27 mouse cellular contexts compared by ENCODE assay signal in the genomic region with DNA sequence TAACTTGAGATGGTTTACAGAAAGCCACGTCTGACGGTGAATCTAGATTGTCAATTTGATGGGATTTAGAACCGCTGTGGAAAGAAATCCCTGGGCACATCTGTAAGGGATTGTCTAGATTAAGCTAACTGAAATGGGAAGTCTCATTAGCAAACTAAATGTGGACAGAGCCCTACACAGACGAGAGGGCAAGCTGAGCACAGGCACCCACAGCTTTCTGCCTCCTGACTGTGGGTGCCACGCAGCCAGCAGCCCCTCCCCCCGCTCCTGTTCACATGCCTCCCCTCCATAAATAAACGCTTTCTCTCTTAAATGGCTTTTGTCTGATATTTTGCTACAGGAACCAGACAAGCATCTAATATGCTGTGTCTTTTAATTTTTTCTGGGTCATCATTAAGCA. TPM values are rescaled to one million over a fixed set of nuclear protein-coding genes. Genes with fewer than 3 reads are reported as not detected.
DNase-seq lines count a peak whose midpoint lies in the region; ATAC-seq and TF ChIP-seq lines count a peak whose summit lies in the region.
"Had no signal": no experiment of that assay in that cellular context is flagged by ENCODE, and none has a peak within 500 bp of the region (broad histone marks: within the 10 kb centered on the region; RNA-seq: fewer than 3 reads in every experiment).

No protein-coding gene starts in this region.

- no peak overlapping the region for H3K4me2 ChIP-seq in heart, embryonic 12.5 days
- H3K4me2 ChIP-seq in midbrain, embryonic 12.5 days (replicated peaks): 0 out of 2 replicates have a peak overlapping the region, but pooled peaks have one; percentile 7
- no peak overlapping the region for H3K4me2 ChIP-seq in midbrain, postnatal 0 days (ENCODE audit: low read depth, low read length, poor library complexity, severe bottlenecking)
- H3K4me2 ChIP-seq in midbrain, embryonic 15.5 days: no peak overlapping the region
- H3K4me2 ChIP-seq: embryonic facial prominence, embryonic 13.5 days; forebrain, embryonic 13.5 days; limb, embryonic 15.5 days; lung, embryonic 14.5 days had no signal

- intact Hi-C loops in heart, postnatal 36 days (cut with DNase I): no loop called here

- TF ChIP-seq CTCF in midbrain, postnatal 0 days (IDR thresholded peaks at IDR 0.05): no peak
- TF ChIP-seq CTCF in brain, embryonic 14.5 days (IDR thresholded peaks at IDR 0.05; ENCODE audit: borderline replicate concordance, extremely low read depth, insufficient read depth, insufficient read length): no peak

- no peak for DNase-seq in heart, postnatal 36 days
- DNase-seq in midbrain, postnatal 0 days (ENCODE audit: low spot score): no peak
- peak; percentile 39 for DNase-seq in brain, embryonic 14.5 days (ENCODE audit: low read depth)
- no peak for DNase-seq in frontal cortex, adult 2 months (ENCODE audit: extremely low spot score in 1 of 2, low spot score in 1 of 2)
- DNase-seq: cerebellum, adult 18-20 months; cerebellum, postnatal 14 days; gastrocnemius, adult 2 months; kidney, adult 8-10 months; kidney, postnatal 10 days; lung, embryonic 14.5 days; lung, postnatal 36 days; right cerebral cortex, postnatal 14 days; thymus, adult 2 months; thymus, postnatal 4 days had no signal

- peaks cover 36% of the 10 kb centered on the region for H3K4me1 ChIP-seq in heart, embryonic 12.5 days (replicated peaks)
- peaks cover 13% of the 10 kb centered on the region for H3K4me1 ChIP-seq in midbrain, embryonic 12.5 days
- no peaks in the 10 kb centered on the region for H3K4me1 ChIP-seq in midbrain, postnatal 0 days (ENCODE audit: insufficient read depth, low read length)
- peaks cover 32% of the 10 kb centered on the region for H3K4me1 ChIP-seq in midbrain, embryonic 15.5 days

- 0 out of 2 replicates have a peak overlapping the region, but pooled peaks have one; percentile 34 for H3K27ac ChIP-seq in heart, embryonic 12.5 days (ENCODE audit: poor library complexity, severe bottlenecking)
- H3K27ac ChIP-seq in midbrain, embryonic 12.5 days (replicated peaks): peak overlapping the region; percentile 56
- H3K27ac ChIP-seq in midbrain, postnatal 0 days (ENCODE audit: low read depth, low read length): no peak overlapping the region
- 0 out of 2 replicates have a peak overlapping the region, but pooled peaks have one; percentile 48 for H3K27ac ChIP-seq in midbrain, embryonic 15.5 days
- H3K27ac ChIP-seq: embryonic facial prominence, embryonic 13.5 days; forebrain, embryonic 13.5 days; gastrocnemius, adult 2 months; left cerebral cortex, adult 2 months; limb, embryonic 15.5 days; liver, embryonic 14.5 days; stomach, postnatal 0 days had no signal

- no peaks in the 10 kb centered on the region for H3K9me3 ChIP-seq in heart, embryonic 12.5 days (replicated peaks)
- no peaks in the 10 kb centered on the region for H3K9me3 ChIP-seq in midbrain, embryonic 12.5 days
- no peaks in the 10 kb centered on the region for H3K9me3 ChIP-seq in midbrain, postnatal 0 days (ENCODE audit: low read length)
- no peaks in the 10 kb centered on the region for H3K9me3 ChIP-seq in midbrain, embryonic 15.5 days
- H3K9me3 ChIP-seq: embryonic facial prominence, embryonic 13.5 days; forebrain, embryonic 13.5 days; G1E; limb, embryonic 15.5 days; megakaryocyte, embryonic 14.5 days had no signal

- no peak for TF ChIP-seq POLR2A in brain, embryonic 14.5 days (IDR thresholded peaks at IDR 0.05; ENCODE audit: borderline replicate concordance, extremely low read depth, insufficient read depth, insufficient read length, poor library complexity, severe bottlenecking)

- no peak for ATAC-seq in heart, embryonic 12.5 days (ENCODE audit: insufficient number of reproducible peaks, low FRiP score)
- 0 out of 2 replicates have a peak, but pooled peaks have one; percentile 36 for ATAC-seq in midbrain, embryonic 12.5 days (ENCODE audit: low FRiP score, low read depth)
- no peak for ATAC-seq in midbrain, postnatal 0 days (ENCODE audit: low FRiP score)
- ATAC-seq in midbrain, embryonic 15.5 days (replicated peaks): 0 out of 2 replicates have a peak, but pooled peaks have one; percentile 12
- ATAC-seq: forebrain, embryonic 13.5 days; Patski had no signal

- no peaks in the 10 kb centered on the region for H3K36me3 ChIP-seq in heart, embryonic 12.5 days
- H3K36me3 ChIP-seq in midbrain, embryonic 12.5 days: no peaks in the 10 kb centered on the region
- H3K36me3 ChIP-seq in midbrain, postnatal 0 days (ENCODE audit: insufficient read depth, low read length): no peaks in the 10 kb centered on the region
- H3K36me3 ChIP-seq in midbrain, embryonic 15.5 days (replicated peaks): no peaks in the 10 kb centered on the region
- H3K36me3 ChIP-seq: embryonic facial prominence, embryonic 13.5 days; G1E; limb, embryonic 15.5 days had no signal

- H3K27me3 ChIP-seq in heart, embryonic 12.5 days (replicated peaks): no peaks in the 10 kb centered on the region
- H3K27me3 ChIP-seq in midbrain, embryonic 12.5 days: no peaks in the 10 kb centered on the region
- H3K27me3 ChIP-seq in midbrain, postnatal 0 days (ENCODE audit: insufficient read depth, low read length): no peaks in the 10 kb centered on the region
- H3K27me3 ChIP-seq in midbrain, embryonic 15.5 days (replicated peaks): no peaks in the 10 kb centered on the region
- H3K27me3 ChIP-seq: embryonic facial prominence, embryonic 13.5 days; limb, embryonic 15.5 days had no signal

- 50% methylated on average over 7 of the region's 7 CpGs for WGBS in heart, embryonic 12.5 days
- WGBS in midbrain, embryonic 12.5 days: 43% methylated on average over 7 of the region's 7 CpGs
- WGBS in midbrain, postnatal 0 days: 31% methylated on average over 7 of the region's 7 CpGs
- 25% methylated on average over 7 of the region's 7 CpGs for WGBS in midbrain, embryonic 15.5 days

- H3K9ac ChIP-seq in heart, embryonic 12.5 days: no peak overlapping the region
- H3K9ac ChIP-seq in midbrain, embryonic 12.5 days (replicated peaks): no peak overlapping the region
- no peak overlapping the region for H3K9ac ChIP-seq in midbrain, postnatal 0 days (replicated peaks; ENCODE audit: low read length, poor library complexity, severe bottlenecking)
- H3K9ac ChIP-seq in midbrain, embryonic 15.5 days: no peak overlapping the region
- H3K9ac ChIP-seq: embryonic facial prominence, embryonic 13.5 days; forebrain, embryonic 13.5 days; limb, embryonic 15.5 days; liver, embryonic 14.5 days; lung, embryonic 14.5 days had no signal

- H3K4me3 ChIP-seq in heart, embryonic 12.5 days: no peak overlapping the region
- H3K4me3 ChIP-seq in midbrain, embryonic 12.5 days: no peak overlapping the region
- no peak overlapping the region for H3K4me3 ChIP-seq in midbrain, postnatal 0 days (ENCODE audit: low read depth, low read length)
- no peak overlapping the region for H3K4me3 ChIP-seq in midbrain, embryonic 15.5 days
- H3K4me3 ChIP-seq: embryonic facial prominence, embryonic 13.5 days; erythroblast, embryonic 14.5 days; forebrain, embryonic 13.5 days; gastrocnemius, adult 2 months; left cerebral cortex, adult 2 months; limb, embryonic 15.5 days; megakaryocyte, embryonic 14.5 days had no signal

RNA-seq across cellular contexts. Expression of gene St8sia1, which starts 27.8 kb away (rescaled TPM):
- 3.7 and 4.0 TPM in 2 replicates for polyA plus RNA-seq in heart, embryonic 12.5 days (2016; fragmentation: Nextera tagmentation; extraction: Ambion mirVana)
- under 1 TPM; 0.11 to 0.39 TPM for total RNA-seq in heart, postnatal 36 days (2021)
- polyA plus RNA-seq in midbrain, embryonic 12.5 days (2016; fragmentation: Nextera tagmentation; extraction: Ambion mirVana): 7.9 and 9.3 TPM in 2 replicates
- total RNA-seq in midbrain, postnatal 0 days (2014; rRNA removed): 17.7 and 25.3 TPM in 2 replicates
- polyA plus RNA-seq in midbrain, postnatal 0 days (2015; fragmentation: Nextera tagmentation; extraction: Ambion mirVana): 4.0 and 4.5 TPM in 2 replicates
- 11.5 and 20.6 TPM in 2 replicates for polyA plus RNA-seq in brain, embryonic 14.5 days (2012; rRNA removed)
- polyA plus RNA-seq in midbrain, embryonic 15.5 days (2015; fragmentation: Nextera tagmentation; extraction: Ambion mirVana): 8.8 and 9.2 TPM in 2 replicates
- polyA plus RNA-seq in frontal cortex, adult 2 months (2012; rRNA removed): 9.6 and 10.7 TPM in 2 replicates
- polyA plus RNA-seq: erythroblast, embryonic 14.5 days; G1E had no signal

Comparison
In these comparisons a context has a peak if more than half of its experiments do, and no peak if none do; other contexts are left out.
1. ATAC-seq: peak in midbrain, embryonic 12.5 days (single experiment) and midbrain, embryonic 15.5 days (single experiment); none in heart, embryonic 12.5 days (single experiment) and midbrain, postnatal 0 days (single experiment).